Mouse (Mus musculus) liver, adult 2 months (tissue): ENCODE data around the gene Mindy4. TPM values are rescaled to one million over a fixed set of nuclear protein-coding genes. Genes with fewer than 3 reads are reported as not detected.

Source experiments
- DNase-seq: peaks from one replicate; pipeline ENCODE4 v3.0.0-alpha.2; 2011; ENCODE audit warnings: low read depth, low spot score; ENCODE audit errors: extremely low read depth
- H3K27ac ChIP-seq: fragments of 200-500 bp; replicated peaks from 2 replicates; pipeline ENCODE4 v1.5.1; 2012; ENCODE audit warnings: low read depth, mild to moderate bottlenecking, control low read depth, inconsistent platforms, low read length; ENCODE audit not compliant: insufficient read depth
- H3K27me3 ChIP-seq: fragments of 200-500 bp; 2 replicates; pipeline ENCODE4 v1.6.1; 2012; ENCODE audit warnings: mild to moderate bottlenecking, moderate library complexity, low read length, inconsistent platforms; ENCODE audit not compliant: control insufficient read depth, insufficient read depth
- H3K36me3 ChIP-seq: fragments of 200-500 bp; 2 replicates; pipeline ENCODE4 v1.6.1; 2012; ENCODE audit warnings: low read length, inconsistent platforms; ENCODE audit not compliant: control insufficient read depth, insufficient read depth
- H3K4me1 ChIP-seq: fragments of 200-500 bp; 2 replicates; pipeline ENCODE4 v1.6.1; 2011; ENCODE audit warnings: low read length; ENCODE audit not compliant: control insufficient read depth, insufficient read depth
- H3K4me3 ChIP-seq: fragments of 200-500 bp; 2 replicates; pipeline ENCODE4 v1.5.1; 2011; ENCODE audit warnings: low read depth, mild to moderate bottlenecking, control low read depth, low read length, moderate library complexity; ENCODE audit not compliant: insufficient read depth
- H3K79me2 ChIP-seq: fragments of 200-500 bp; 2 replicates; pipeline ENCODE4 v1.6.1; 2012; ENCODE audit warnings: inconsistent platforms, mild to moderate bottlenecking, low read length, moderate library complexity; ENCODE audit not compliant: control insufficient read depth, insufficient read depth
- H3K9ac ChIP-seq: fragments of 200-500 bp; 2 replicates; pipeline ENCODE4 v1.6.1; 2012; ENCODE audit warnings: low read depth, mild to moderate bottlenecking, control low read depth, inconsistent platforms, low read length
- CTCF ChIP-seq: fragments of 200-500 bp; IDR thresholded peaks from 2 replicates; pipeline ENCODE4 v1.5.1; 2011; ENCODE audit warnings: low read depth, low read length, control low read depth
- POLR2A ChIP-seq: fragments of 200-500 bp; IDR thresholded peaks from 2 replicates; pipeline ENCODE4 v1.6.1; 2011; ENCODE audit warnings: low read length, control low read depth; ENCODE audit not compliant: insufficient read depth; ENCODE audit errors: extremely low read depth
- WGBS: fragments of 180-500 bp; shearing (Covaris S2); methylation state at CpG from one replicate; pipeline ENCODE4 v1.1.7; 2018; 5-methylcytosine and 5-hydroxymethylcytosine counted together
- polyA plus RNA-seq: library from polyadenylated mRNA; depleted of rRNA; stranded (reverse); fragments of >200 nt; gene quantifications from 2 replicates; pipeline ENCODE4 v1.2.3, GENCODE M21; 2012
- total RNA-seq: library from RNA; depleted of rRNA; stranded (reverse); fragments of >200 nt; gene quantifications from 2 replicates; pipeline ENCODE4 v1.2.3, GENCODE M21; 2014

Gene Mindy4
- total and polyA plus RNA-seq, 2 experiments, result 4.1 to 4.3 TPM

DNA sequence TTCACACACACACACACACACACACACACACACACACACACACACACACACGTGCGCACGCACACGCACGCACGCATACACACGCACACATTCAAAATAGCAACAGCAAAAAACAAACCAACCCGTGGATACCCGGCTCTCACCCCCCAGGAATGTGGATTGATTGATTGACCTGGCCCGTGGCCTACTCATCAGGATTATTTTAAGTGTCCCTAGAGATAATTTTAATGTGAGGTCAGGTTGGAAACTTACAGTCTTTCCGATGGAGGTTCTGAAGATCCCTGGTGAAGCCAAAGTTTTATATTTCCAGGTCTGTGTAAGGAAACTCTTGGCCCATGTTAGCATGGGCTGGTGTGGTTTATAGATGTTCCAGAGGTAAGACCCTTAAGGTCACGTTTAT, 59.0 kb downstream of the Mindy4 start:
- Histone ChIP-seq H3K27me3 (no peaks in the 10 kb centered on the region), H3K79me2 (no peaks in the 10 kb centered on the region), H3K4me1 (no peaks in the 10 kb centered on the region), H3K4me3 (no peak overlapping the region), H3K27ac (no peak overlapping the region), H3K36me3 (no peaks in the 10 kb centered on the region; the same call in 1 of the 2 replicates), H3K9ac (no peak overlapping the region)
- WGBS, result 78% methylated on average over 12 of the region's 12 CpGs
- no peak for DNase-seq
- TF ChIP-seq POLR2A (no peak), CTCF (no peak)

GRCm38 (mm10) chr6:55263490-55264046, 60.4 kb downstream of the Mindy4 start:
- DNase-seq, result no peak
- no peaks in the 10 kb centered on the region for H3K27me3 ChIP-seq
- 68% methylated on average over 5 of the region's 5 CpGs for WGBS
- H3K4me3 ChIP-seq, result no peak overlapping the region
- no peaks in the 10 kb centered on the region for H3K4me1 ChIP-seq
- H3K27ac ChIP-seq, result no peak overlapping the region
- H3K79me2 ChIP-seq, result no peaks in the 10 kb centered on the region
- no peak for TF ChIP-seq CTCF
- no peak for TF ChIP-seq POLR2A
- no peaks in the 10 kb centered on the region; the same call in 1 of the 2 replicates for H3K36me3 ChIP-seq
- no peak overlapping the region for H3K9ac ChIP-seq

DNA sequence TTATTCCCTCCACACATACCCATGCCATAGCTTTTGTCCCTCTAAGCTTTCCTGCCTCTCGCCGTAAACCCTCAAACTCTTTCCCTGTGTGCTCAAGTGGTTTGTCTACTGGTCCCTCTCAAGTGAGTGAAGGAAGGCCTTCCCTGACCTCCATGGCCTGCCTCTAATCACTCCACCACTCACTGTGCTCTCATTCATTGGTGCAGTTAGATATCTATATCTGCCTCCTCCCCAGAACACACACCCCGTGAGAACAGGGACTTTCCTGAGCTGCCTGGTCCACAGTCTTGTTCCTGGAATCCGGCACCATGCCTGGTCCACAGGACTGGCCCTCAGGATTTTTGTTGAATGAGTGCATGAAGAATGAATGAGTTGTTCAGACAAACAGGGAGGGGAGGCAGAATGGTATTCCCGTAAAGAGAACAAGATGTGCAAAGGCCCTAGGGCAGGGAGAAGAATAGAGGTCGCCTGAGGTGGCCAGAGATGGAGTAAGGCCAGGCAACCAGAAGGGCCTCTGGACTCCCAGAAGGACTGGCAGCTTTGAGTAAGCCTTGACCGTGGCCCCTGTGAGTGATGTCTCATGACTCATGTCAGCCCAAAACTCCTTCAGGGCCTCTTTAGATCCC, 61.7 kb downstream of the Mindy4 start:
- no peak for TF ChIP-seq POLR2A
- no peak for TF ChIP-seq CTCF
- no peak overlapping the region for H3K9ac ChIP-seq
- no peaks in the 10 kb centered on the region for H3K27me3 ChIP-seq
- 91% methylated on average over 7 of the region's 7 CpGs for WGBS
- no peaks in the 10 kb centered on the region for H3K4me1 ChIP-seq
- DNase-seq, result no peak
- no peak overlapping the region for H3K27ac ChIP-seq
- H3K79me2 ChIP-seq, result no peaks in the 10 kb centered on the region
- no peak overlapping the region for H3K4me3 ChIP-seq
- no peaks in the 10 kb centered on the region; the same call in 1 of the 2 replicates for H3K36me3 ChIP-seq

DNA sequence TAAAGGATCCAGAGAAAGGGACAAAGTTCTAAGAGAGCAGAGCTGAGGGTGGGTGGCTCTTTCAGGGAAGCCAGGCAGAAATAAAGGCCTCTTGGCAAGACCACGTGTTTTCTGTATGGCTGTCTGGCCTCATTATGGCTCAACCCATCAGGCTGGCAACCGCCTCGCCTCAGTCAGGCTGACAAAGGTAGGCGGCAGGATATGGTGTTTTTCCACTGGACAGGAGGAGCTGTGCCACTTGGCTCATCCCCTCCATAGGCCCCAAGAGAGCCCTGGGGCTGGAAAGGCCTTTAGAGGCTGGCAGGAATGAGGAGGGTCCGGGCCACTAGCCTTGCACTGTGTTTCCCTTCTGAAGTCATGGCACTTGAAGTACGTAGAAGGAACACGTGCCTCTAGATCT, 69.8 kb downstream of the Mindy4 start:
- no peak for TF ChIP-seq CTCF
- no peak for TF ChIP-seq POLR2A
- Histone ChIP-seq H3K4me1 (peaks cover 8% of the 10 kb centered on the region), H3K27me3 (no peaks in the 10 kb centered on the region), H3K79me2 (no peaks in the 10 kb centered on the region), H3K36me3 (no peaks in the 10 kb centered on the region), H3K27ac (no peak overlapping the region), H3K9ac (no peak overlapping the region), H3K4me3 (no peak overlapping the region)
- no peak for DNase-seq
- 96% methylated on average over 7 of the region's 7 CpGs for WGBS

DNA sequence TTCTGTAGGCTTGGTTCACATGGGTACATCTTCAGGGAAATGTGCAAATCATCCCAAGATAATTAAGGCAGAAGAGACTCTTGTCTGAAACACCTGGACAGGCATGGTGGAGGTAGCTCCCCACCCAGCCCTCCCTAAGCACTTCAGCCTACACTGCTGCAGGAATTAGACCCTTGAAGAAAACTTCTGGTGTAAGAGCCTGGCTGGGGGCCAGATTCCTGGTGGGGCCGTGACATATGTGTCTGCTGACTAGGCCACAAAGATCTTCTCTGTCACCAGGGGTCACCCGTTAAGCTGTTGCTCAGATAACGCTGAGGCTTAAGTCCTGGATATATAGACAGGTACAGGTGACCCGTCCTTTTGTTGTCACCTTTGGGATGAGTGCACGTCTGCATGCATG, 70.3 kb downstream of the Mindy4 start:
- Histone ChIP-seq H3K9ac (no peak overlapping the region), H3K27ac (no peak overlapping the region), H3K79me2 (no peaks in the 10 kb centered on the region), H3K36me3 (no peaks in the 10 kb centered on the region), H3K4me1 (peaks cover 12% of the 10 kb centered on the region), H3K27me3 (no peaks in the 10 kb centered on the region), H3K4me3 (no peak overlapping the region)
- 83% methylated on average over 5 of the region's 5 CpGs for WGBS
- no peak for TF ChIP-seq POLR2A
- no peak for TF ChIP-seq CTCF
- DNase-seq, result no peak

DNA sequence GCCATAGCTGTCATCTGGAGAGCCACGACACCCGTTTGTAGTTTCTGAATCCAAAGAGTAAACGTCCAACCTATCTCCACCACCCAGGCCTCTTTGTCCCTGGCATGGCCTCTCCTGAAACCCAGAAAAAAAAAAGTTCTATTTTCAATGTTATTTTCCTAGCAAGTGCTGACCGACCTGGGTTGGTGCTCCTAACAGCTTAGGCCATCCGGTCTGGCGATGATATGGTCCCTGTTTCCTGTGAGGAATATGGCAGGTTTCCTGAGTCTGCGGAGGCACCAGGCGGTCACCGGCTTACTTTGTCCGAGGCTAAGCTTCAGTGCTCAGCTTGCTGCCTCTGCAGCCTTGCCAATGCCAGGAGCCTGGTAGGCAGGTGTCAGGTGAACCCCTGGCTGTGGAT, 71.8 kb downstream of the Mindy4 start:
- DNase-seq, result no peak
- H3K27me3 ChIP-seq, result no peaks in the 10 kb centered on the region
- H3K4me1 ChIP-seq, result peaks cover 17% of the 10 kb centered on the region
- no peaks in the 10 kb centered on the region for H3K36me3 ChIP-seq
- H3K27ac ChIP-seq, result peak overlapping the region; percentile 70
- H3K9ac ChIP-seq, result no peak overlapping the region
- WGBS, result 75% methylated on average over 10 of the region's 10 CpGs
- H3K4me3 ChIP-seq, result no peak overlapping the region
- TF ChIP-seq CTCF (no peak), POLR2A (no peak)
- no peaks in the 10 kb centered on the region for H3K79me2 ChIP-seq
